Mouse (Mus musculus): ENCODE data around the gene Macrod1.

DNA sequence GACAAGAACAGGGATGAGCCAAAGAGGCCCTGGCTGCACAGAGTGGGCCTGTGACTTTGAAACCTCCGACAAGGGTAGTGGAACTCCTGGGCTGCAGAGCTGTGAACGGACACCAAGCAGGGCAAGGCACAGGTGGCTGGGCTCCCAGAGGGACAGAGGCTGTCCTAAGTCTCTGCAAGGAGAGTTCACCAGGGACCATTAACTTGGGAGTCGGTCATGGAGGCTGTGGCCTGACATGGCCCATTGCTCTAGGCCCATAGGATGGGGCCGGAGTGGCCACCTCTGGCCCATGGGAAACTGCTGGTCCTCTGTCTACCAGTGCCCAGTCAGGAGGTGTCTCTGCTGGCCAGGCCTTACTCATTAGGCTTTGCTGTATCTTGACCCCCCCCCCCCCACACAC, 55.1 kb downstream of the Macrod1 start:
- TF ChIP-seq CTCF (IDR thresholded peaks at IDR 0.05; ENCODE audit: low read depth, low read length), result no peak
- TF ChIP-seq TAL1 (conservative IDR thresholded peaks at IDR 0.05; ENCODE audit: low read depth, low read length), result no peak
- TF ChIP-seq POLR2AphosphoS5 (IDR thresholded peaks at IDR 0.05; ENCODE audit: insufficient replicate concordance, low read depth, low read length), result no peak
- no peak for TF ChIP-seq GATA2 (IDR thresholded peaks at IDR 0.05; ENCODE audit: borderline replicate concordance, low read depth, low read length)
- TF ChIP-seq GATA1 (IDR thresholded peaks at IDR 0.05; ENCODE audit: borderline replicate concordance, low read length), result no peak
